Mouse (Mus musculus): ENCODE measurements at regions not wholly inside any gene's neighbourhood (a gene's known extent, or its start where the extent isn't known, plus 50 kb on each side); places are given as distances from the start of the nearest gene placed in this dataset.

DNA sequence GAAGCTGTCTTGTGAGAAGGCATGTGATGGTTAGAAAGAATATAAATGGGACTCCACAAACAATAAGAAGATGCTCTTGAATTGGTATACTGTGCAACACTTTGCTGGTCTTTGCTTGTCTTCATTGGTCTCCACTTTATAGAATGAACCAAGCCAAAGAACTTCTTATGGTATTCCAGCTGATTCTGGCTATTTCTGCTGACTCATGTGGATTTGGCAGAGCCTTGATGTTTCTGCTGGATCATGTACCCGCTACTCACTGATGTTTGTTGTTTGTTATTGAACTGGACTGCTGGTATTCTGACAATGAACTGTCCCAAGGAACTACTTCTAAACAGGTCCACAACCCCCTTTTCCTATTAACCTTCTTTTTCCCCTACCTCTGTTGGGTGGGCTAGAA, 234.5 kb upstream of the Prep start:
- TF ChIP-seq POLR2A (IDR thresholded peaks at IDR 0.05; ENCODE audit: low read depth, low read length), result no peak
- TF ChIP-seq HCFC1 (IDR thresholded peaks at IDR 0.05; ENCODE audit: low read depth, low read length), result no peak
- TF ChIP-seq ETS1 (conservative IDR thresholded peaks at IDR 0.05; ENCODE audit: low read depth, low read length), result no peak
- no peak for TF ChIP-seq EP300 (IDR thresholded peaks at IDR 0.05; ENCODE audit: low read length)

All from CH12.LX (cell line).